Mouse (Mus musculus): ENCODE results near the gene Hyal3. TPM values are rescaled to one million over a fixed set of nuclear protein-coding genes. Genes with fewer than 3 reads are reported as not detected.

Gene Hyal3
- total and polyA plus RNA-seq, 2 experiments from 2014 or later = 1.9 to 4.9 TPM

- Histone ChIP-seq H3K4me1 (ENCODE audit: insufficient read depth, low read length) (peaks cover 26% of the 10 kb centered on the region), H3K4me2 (ENCODE audit: low read depth, low read length) (no peak overlapping the region), H3K9ac (replicated peaks; ENCODE audit: low read length) (no peak overlapping the region), H3K4me3 (ENCODE audit: low read length) (no peak overlapping the region), H3K27ac (no peak overlapping the region), H3K36me3 (ENCODE audit: insufficient read depth, low read length) (peaks cover 2% of the 10 kb centered on the region; the same call in 1 of the 2 replicates), H3K27me3 (ENCODE audit: insufficient read depth, low read length) (no peaks in the 10 kb centered on the region), H3K9me3 (ENCODE audit: low read length) (no peaks in the 10 kb centered on the region)
- TF ChIP-seq CTCF (IDR thresholded peaks at IDR 0.05; ENCODE audit: low read depth) = no peak
- 95% methylated on average over 17 of the region's 17 CpGs for WGBS
- DNase-seq (ENCODE audit: low spot score) = no peak
- no peak for ATAC-seq
Measured at GRCm38 (mm10) chr9:107544196-107544700, 36.4 kb upstream of the Hyal3 start.

GRCm38 (mm10) chr9:107544729-107545128, 35.9 kb upstream of the Hyal3 start:
- Histone ChIP-seq H3K4me2 (ENCODE audit: low read depth, low read length) (no peak overlapping the region), H3K4me1 (ENCODE audit: insufficient read depth, low read length) (peaks cover 26% of the 10 kb centered on the region), H3K36me3 (ENCODE audit: insufficient read depth, low read length) (no peaks in the 10 kb centered on the region; the same call in 1 of the 2 replicates), H3K9me3 (ENCODE audit: low read length) (no peaks in the 10 kb centered on the region), H3K9ac (replicated peaks; ENCODE audit: low read length) (no peak overlapping the region), H3K4me3 (ENCODE audit: low read length) (no peak overlapping the region), H3K27ac (no peak overlapping the region), H3K27me3 (ENCODE audit: insufficient read depth, low read length) (no peaks in the 10 kb centered on the region)
- no peak for TF ChIP-seq CTCF (IDR thresholded peaks at IDR 0.05; ENCODE audit: low read depth)
- no peak for DNase-seq (ENCODE audit: low spot score)
- WGBS = 94% methylated on average over 12 of the region's 12 CpGs
- ATAC-seq = no peak

- Histone ChIP-seq H3K27ac (no peak overlapping the region), H3K36me3 (ENCODE audit: insufficient read depth, low read length) (no peaks in the 10 kb centered on the region; the same call in 1 of the 2 replicates), H3K4me2 (ENCODE audit: low read depth, low read length) (no peak overlapping the region), H3K27me3 (ENCODE audit: insufficient read depth, low read length) (no peaks in the 10 kb centered on the region), H3K9me3 (ENCODE audit: low read length) (no peaks in the 10 kb centered on the region), H3K9ac (replicated peaks; ENCODE audit: low read length) (no peak overlapping the region), H3K4me1 (ENCODE audit: insufficient read depth, low read length) (peaks cover 26% of the 10 kb centered on the region), H3K4me3 (ENCODE audit: low read length) (no peak overlapping the region)
- DNase-seq (ENCODE audit: low spot score) (no peak), ATAC-seq (no peak)
- TF ChIP-seq CTCF (IDR thresholded peaks at IDR 0.05; ENCODE audit: low read depth) = no peak
- WGBS = 84% methylated on average over 10 of the region's 10 CpGs
Measured at GRCm38 (mm10) chr9:107545199-107545598, 35.4 kb upstream of the Hyal3 start.

GRCm38 (mm10) chr9:107545602-107546001, 35.0 kb upstream of the Hyal3 start:
- ATAC-seq (no peak), DNase-seq (ENCODE audit: low spot score) (peak; percentile 86)
- Histone ChIP-seq H3K27me3 (ENCODE audit: insufficient read depth, low read length) (no peaks in the 10 kb centered on the region), H3K27ac (no peak overlapping the region), H3K4me3 (ENCODE audit: low read length) (no peak overlapping the region), H3K4me1 (ENCODE audit: insufficient read depth, low read length) (peaks cover 23% of the 10 kb centered on the region), H3K9ac (replicated peaks; ENCODE audit: low read length) (no peak overlapping the region), H3K9me3 (ENCODE audit: low read length) (no peaks in the 10 kb centered on the region), H3K4me2 (ENCODE audit: low read depth, low read length) (no peak overlapping the region), H3K36me3 (ENCODE audit: insufficient read depth, low read length) (no peaks in the 10 kb centered on the region; the same call in 1 of the 2 replicates)
- 6% methylated on average over 3 of the region's 3 CpGs for WGBS
- peak; percentile 96 for TF ChIP-seq CTCF (IDR thresholded peaks at IDR 0.05; ENCODE audit: low read depth)

GRCm38 (mm10) chr9:107547026-107547425, 33.6 kb upstream of the Hyal3 start, which contains the start of gene Zmynd10:
TSS of gene Zmynd10 (plus strand) at chr9:107547298.
- Histone ChIP-seq H3K36me3 (ENCODE audit: insufficient read depth, low read length) (no peaks in the 10 kb centered on the region; the same call in 1 of the 2 replicates), H3K4me3 (ENCODE audit: low read length) (peak within 1 kb of the TSS; percentile 24), H3K9me3 (ENCODE audit: low read length) (no peaks in the 10 kb centered on the region), H3K27ac (peak within 1 kb of the TSS; percentile 41; the same call in 1 of the 2 replicates), H3K27me3 (ENCODE audit: insufficient read depth, low read length) (0 out of 2 replicates have a peak, but pooled peaks cover 7% of the 10 kb centered on the region), H3K9ac (replicated peaks; ENCODE audit: low read length) (0 out of 2 replicates have a peak within 1 kb of the TSS, but pooled peaks have one; percentile 21), H3K4me2 (ENCODE audit: low read depth, low read length) (peak within 1 kb of the TSS; percentile 50), H3K4me1 (ENCODE audit: insufficient read depth, low read length) (peaks cover 26% of the 10 kb centered on the region)
- 3% methylated on average over 20 of the region's 20 CpGs for WGBS
- DNase-seq (ENCODE audit: low spot score) (peak; percentile 94), ATAC-seq (peak; percentile 71)
- no peak for TF ChIP-seq CTCF (IDR thresholded peaks at IDR 0.05; ENCODE audit: low read depth)

- H3K4me2 ChIP-seq (ENCODE audit: low read depth, low read length) = no peak overlapping the region
- H3K27ac ChIP-seq = no peak overlapping the region
- H3K9ac ChIP-seq (replicated peaks; ENCODE audit: low read length) = no peak overlapping the region
- 0 out of 2 replicates have a peak, but pooled peaks cover 7% of the 10 kb centered on the region for H3K27me3 ChIP-seq (ENCODE audit: insufficient read depth, low read length)
- DNase-seq (ENCODE audit: low spot score) (no peak), ATAC-seq (no peak)
- H3K4me3 ChIP-seq (ENCODE audit: low read length) = no peak overlapping the region
- WGBS = 83% methylated on average over 5 of the region's 5 CpGs
- no peak for TF ChIP-seq CTCF (IDR thresholded peaks at IDR 0.05; ENCODE audit: low read depth)
- peaks cover 23% of the 10 kb centered on the region for H3K4me1 ChIP-seq (ENCODE audit: insufficient read depth, low read length)
- no peaks in the 10 kb centered on the region; the same call in 1 of the 2 replicates for H3K36me3 ChIP-seq (ENCODE audit: insufficient read depth, low read length)
- no peaks in the 10 kb centered on the region for H3K9me3 ChIP-seq (ENCODE audit: low read length)
Measured at GRCm38 (mm10) chr9:107547957-107548356, 32.7 kb upstream of the Hyal3 start.

GRCm38 (mm10) chr9:107548820-107549219, 31.8 kb upstream of the Hyal3 start:
- no peak for DNase-seq (ENCODE audit: low spot score)
- Histone ChIP-seq H3K4me1 (ENCODE audit: insufficient read depth, low read length) (peaks cover 28% of the 10 kb centered on the region), H3K9ac (replicated peaks; ENCODE audit: low read length) (no peak overlapping the region), H3K4me2 (ENCODE audit: low read depth, low read length) (no peak overlapping the region), H3K9me3 (ENCODE audit: low read length) (no peaks in the 10 kb centered on the region), H3K27me3 (ENCODE audit: insufficient read depth, low read length) (0 out of 2 replicates have a peak, but pooled peaks cover 7% of the 10 kb centered on the region), H3K36me3 (ENCODE audit: insufficient read depth, low read length) (no peaks in the 10 kb centered on the region; the same call in 1 of the 2 replicates), H3K27ac (no peak overlapping the region), H3K4me3 (ENCODE audit: low read length) (no peak overlapping the region)
- 90% methylated on average over 10 of the region's 10 CpGs for WGBS
- no peak for ATAC-seq
- TF ChIP-seq CTCF (IDR thresholded peaks at IDR 0.05; ENCODE audit: low read depth) = no peak

Data from hindbrain, postnatal 0 days (tissue).